In the genomic region with DNA sequence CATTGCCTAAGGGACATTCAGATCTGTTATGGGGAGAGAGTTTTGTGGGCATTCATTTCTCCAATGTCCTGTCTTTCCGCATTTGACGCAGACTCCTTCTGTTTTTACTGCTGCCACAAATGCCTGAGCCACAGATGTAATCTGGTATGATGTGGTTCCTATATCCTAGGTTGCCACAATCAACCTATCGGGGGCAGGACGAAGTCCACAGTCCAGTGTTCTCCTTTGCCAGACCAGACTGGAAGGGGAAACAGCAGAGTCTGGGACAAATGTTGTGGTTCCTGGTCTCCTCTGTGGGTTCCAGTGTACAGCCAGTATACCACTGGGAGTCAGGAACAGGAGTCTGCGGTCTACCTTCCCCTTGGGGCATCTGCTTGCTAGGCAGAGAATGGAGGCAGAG, we compare ENCODE assay signal across 30 mouse cellular contexts. TPM values are rescaled to one million over a fixed set of nuclear protein-coding genes. Genes with fewer than 3 reads are reported as not detected.
"Had no signal": no experiment of that assay in that cellular context is flagged by ENCODE, and none has a peak within 500 bp of the region (broad histone marks: within the 10 kb centered on the region; RNA-seq: fewer than 3 reads in every experiment).

No protein-coding gene starts in this region.

- H3K36me3 ChIP-seq: liver, embryonic 15.5 days; lung, embryonic 15.5 days; midbrain, embryonic 13.5 days; midbrain, embryonic 15.5 days; neural tube, embryonic 13.5 days; neural tube, embryonic 15.5 days; stomach, embryonic 15.5 days had no signal

- ATAC-seq: lung, postnatal 0 days; midbrain, embryonic 13.5 days; midbrain, embryonic 15.5 days had no signal

- H3K27ac ChIP-seq: liver, embryonic 15.5 days; lung, embryonic 15.5 days; macrophage; midbrain, embryonic 13.5 days; midbrain, embryonic 15.5 days; neural tube, embryonic 13.5 days; neural tube, embryonic 15.5 days; stomach, embryonic 15.5 days; stomach, postnatal 0 days had no signal

- H3K9me3 ChIP-seq: liver, embryonic 15.5 days; lung, embryonic 15.5 days; midbrain, embryonic 15.5 days; neural tube, embryonic 13.5 days; neural tube, embryonic 15.5 days; stomach, embryonic 15.5 days had no signal

- H3K9ac ChIP-seq: liver, embryonic 15.5 days; lung, embryonic 15.5 days; midbrain, embryonic 13.5 days; midbrain, embryonic 15.5 days; neural tube, embryonic 13.5 days; neural tube, embryonic 15.5 days; stomach, embryonic 15.5 days had no signal

- H3K4me1 ChIP-seq: liver, embryonic 15.5 days; lung, embryonic 15.5 days; midbrain, embryonic 13.5 days; midbrain, embryonic 15.5 days; neural tube, embryonic 13.5 days; neural tube, embryonic 15.5 days; stomach, embryonic 15.5 days had no signal

- H3K27me3 ChIP-seq: liver, embryonic 15.5 days; lung, embryonic 15.5 days; midbrain, embryonic 13.5 days; midbrain, embryonic 15.5 days; neural tube, embryonic 13.5 days; neural tube, embryonic 15.5 days; stomach, embryonic 15.5 days had no signal

- H3K4me3 ChIP-seq: liver, embryonic 15.5 days; lung, embryonic 15.5 days; megakaryocyte, embryonic 14.5 days; midbrain, embryonic 13.5 days; midbrain, embryonic 15.5 days; neural tube, embryonic 13.5 days; neural tube, embryonic 15.5 days; stomach, embryonic 15.5 days had no signal

- DNase-seq: lung, adult 2 months; lung, postnatal 14 days; lung, postnatal 36 days; retina, postnatal 1 day; right cerebral cortex, adult 18-20 months; right cerebral cortex, postnatal 25 days; right cerebral cortex, postnatal 4 days; thymus, adult 2 months; thymus, postnatal 25 days; thymus, postnatal 4 days had no signal

- H3K4me2 ChIP-seq: liver, embryonic 15.5 days; lung, embryonic 15.5 days; midbrain, embryonic 11.5 days; midbrain, embryonic 13.5 days; midbrain, embryonic 15.5 days; neural tube, embryonic 13.5 days; neural tube, embryonic 15.5 days; stomach, embryonic 15.5 days had no signal

RNA-seq across cellular contexts. Expression of a gene that starts 19.4 kb away (rescaled TPM):
- total RNA-seq: megakaryocyte progenitor cell, adult 5-6 weeks; midbrain, postnatal 0 days; monocyte, adult 5-6 weeks had no signal
- polyA plus RNA-seq: lung, adult 2 months; lung, embryonic 15.5 days; macrophage; midbrain, embryonic 11.5 days; midbrain, embryonic 13.5 days; midbrain, embryonic 15.5 days; midbrain, postnatal 0 days; neural tube, embryonic 11.5 days; neural tube, embryonic 13.5 days; neural tube, embryonic 15.5 days; small intestine, adult 2 months; spleen, adult 2 months; stomach, postnatal 0 days; testis, adult 2 months; urinary bladder, adult 2 months had no signal
